8 mouse cellular contexts compared by ENCODE assay signal in genomic region chr9:101159431-101159830, GRCm38 (mm10).
A peak's percentile ranks its signal among the peaks of the same experiment; 100 is the strongest.
DNase-seq lines count a peak whose midpoint lies in the region; TF ChIP-seq lines count a peak whose summit lies in the region.

No protein-coding gene starts in this region.

- peak; percentile 29 to 76 for DNase-seq in frontal cortex, adult 2 months (ENCODE audit: extremely low spot score in 1 of 2, low spot score in 1 of 2)
- no peak for DNase-seq in frontal cortex, postnatal 14 days (ENCODE audit: low spot score in 2 of 2)
- peak; percentile 40 for DNase-seq in right cerebral cortex, adult 18-20 months
- no peak for DNase-seq in right cerebral cortex, postnatal 36 days (ENCODE audit: low spot score in 2 of 2)
- peak; percentile 37 to 72 for DNase-seq in cerebellum, adult 2 months
- peak; percentile 49 for DNase-seq in layer of hippocampus, adult 9-10 months (ENCODE audit: low spot score)
- peak; percentile 77 for DNase-seq in splenic B cell, adult 2 months (ENCODE audit: low read depth, low spot score)
- DNase-seq in gastrocnemius, postnatal 4 days (ENCODE audit: low spot score in 2 of 2), result no peak

- TF ChIP-seq POLR2A in cerebellum, adult 2 months (IDR thresholded peaks at IDR 0.05; ENCODE audit: borderline replicate concordance, insufficient read depth, low read length), result no peak

- H3K27ac ChIP-seq in cerebellum, adult 2 months (ENCODE audit: insufficient read depth, low read length), result no peak overlapping the region

- no peaks in the 10 kb centered on the region for H3K36me3 ChIP-seq in splenic B cell, adult 2 months (ENCODE audit: control insufficient read depth, insufficient read depth, low read length, poor library complexity, severe bottlenecking)

- H3K27me3 ChIP-seq in cerebellum, adult 2 months (ENCODE audit: control insufficient read depth, insufficient read depth, low read length), result no peaks in the 10 kb centered on the region
- H3K27me3 ChIP-seq in splenic B cell, adult 2 months (ENCODE audit: control insufficient read depth, insufficient read depth, low read length, poor library complexity, severe bottlenecking), result no peaks in the 10 kb centered on the region

- WGBS in cerebellum, adult 2 months, result 90% methylated on average over 1 of the region's 1 CpGs

- peak; percentile 48; the same call in 1 of the 2 replicates for TF ChIP-seq CTCF in cerebellum, adult 2 months (IDR thresholded peaks at IDR 0.05; ENCODE audit: borderline replicate concordance, insufficient read depth, low read depth, low read length)

- H3K4me1 ChIP-seq in cerebellum, adult 2 months (ENCODE audit: control insufficient read depth, insufficient read depth, low read length), result peaks cover 2% of the 10 kb centered on the region; the same call in 1 of the 2 replicates

- H3K4me3 ChIP-seq in cerebellum, adult 2 months (replicated peaks; ENCODE audit: insufficient read depth, low read depth, low read length), result no peak overlapping the region

Comparison
In these comparisons a context has a peak if more than half of its experiments do, and no peak if none do; other contexts are left out.
1. DNase-seq: peak in frontal cortex, adult 2 months (2 of 2), right cerebral cortex, adult 18-20 months (single experiment), cerebellum, adult 2 months (2 of 2), layer of hippocampus, adult 9-10 months (single experiment) and splenic B cell, adult 2 months (single experiment); none in frontal cortex, postnatal 14 days (0 of 2), right cerebral cortex, postnatal 36 days (0 of 2) and gastrocnemius, postnatal 4 days (0 of 2).